7 mouse cellular contexts compared by ENCODE assay signal in the genomic region with DNA sequence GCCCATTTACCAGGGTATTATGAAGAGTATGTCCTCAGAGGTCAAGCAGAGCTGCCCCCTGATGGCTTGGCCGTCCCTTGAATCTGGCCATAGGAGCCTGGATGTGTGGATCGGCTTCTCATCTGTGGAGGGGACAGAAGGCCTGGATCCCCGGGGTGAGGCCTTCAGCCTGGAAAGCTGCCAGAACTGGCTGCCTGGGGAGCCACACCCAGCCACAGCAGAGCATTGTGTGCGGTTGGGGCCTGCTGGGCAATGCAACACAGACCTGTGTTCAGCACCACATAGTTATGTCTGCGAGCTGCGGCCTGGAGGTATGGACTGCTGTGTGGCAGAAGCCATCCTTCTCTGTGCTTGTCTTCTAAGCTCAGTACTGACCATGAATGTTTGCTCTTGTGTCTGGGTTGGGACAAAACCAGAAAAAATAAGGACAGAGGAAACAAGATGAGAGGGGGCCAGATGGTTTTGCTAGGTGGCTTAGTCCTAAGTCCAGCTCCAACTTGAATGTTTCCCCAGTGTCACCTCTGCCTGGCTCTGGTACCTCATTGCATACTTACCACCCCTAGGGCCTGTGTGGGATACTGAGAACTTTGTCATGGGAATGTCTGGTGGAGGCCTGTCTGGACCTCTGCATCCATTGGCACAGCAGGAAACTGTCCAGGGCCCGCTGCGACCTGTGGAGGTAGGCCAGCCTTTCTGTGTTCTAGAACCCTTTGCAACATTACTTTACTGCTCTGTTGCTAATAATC. TPM values are rescaled to one million over a fixed set of nuclear protein-coding genes. Genes with fewer than 3 reads are reported as not detected.
A peak's percentile ranks its signal among the peaks of the same experiment; 100 is the strongest.
DNase-seq lines count a peak whose midpoint lies in the region; ATAC-seq lines count a peak whose summit lies in the region.

No protein-coding gene starts in this region.

- WGBS in liver, embryonic 16.5 days (ENCODE audit: insufficient replicate concordance), result 43% methylated on average over 8 of the region's 8 CpGs

- H3K4me3 ChIP-seq in liver, embryonic 16.5 days (ENCODE audit: low read depth, low read length), result no peak overlapping the region

- peaks cover 13% of the 10 kb centered on the region for H3K4me1 ChIP-seq in liver, embryonic 16.5 days (ENCODE audit: control insufficient read depth, low read depth, low read length)

- peak; percentile 68; the same call in 1 of the 2 replicates for ATAC-seq in liver, embryonic 16.5 days (ENCODE audit: low read depth)

- DNase-seq in urinary bladder, postnatal 14 days (ENCODE audit: low spot score), result peak; percentile 72
- no peak for DNase-seq in urinary bladder, postnatal 10 days (ENCODE audit: low spot score)
- DNase-seq in heart, adult 8-10 months (ENCODE audit: low spot score), result peak; percentile 42
- DNase-seq in natural killer cell, adult 2 months (ENCODE audit: low spot score in 2 of 2), result no peak
- DNase-seq in right cerebral cortex, adult 2 months (ENCODE audit: low spot score in 2 of 2), result no peak
- DNase-seq in right cerebral cortex, postnatal 36 days (ENCODE audit: low spot score in 2 of 2), result no peak

- H3K9ac ChIP-seq in liver, embryonic 16.5 days (ENCODE audit: low read depth, low read length), result peak overlapping the region; percentile 35; the same call in 1 of the 2 replicates

- H3K27ac ChIP-seq in liver, embryonic 16.5 days (ENCODE audit: low read length), result no peak overlapping the region

- H3K4me2 ChIP-seq in liver, embryonic 16.5 days (ENCODE audit: low read depth, low read length), result no peak overlapping the region

- no peaks in the 10 kb centered on the region for H3K27me3 ChIP-seq in liver, embryonic 16.5 days (ENCODE audit: control insufficient read depth, insufficient read depth, low read depth, low read length)

- H3K9me3 ChIP-seq in liver, embryonic 16.5 days (replicated peaks; ENCODE audit: control insufficient read depth, low read length), result no peaks in the 10 kb centered on the region

- H3K36me3 ChIP-seq in liver, embryonic 16.5 days (ENCODE audit: control insufficient read depth, insufficient read depth), result peaks cover 2% of the 10 kb centered on the region; the same call in 1 of the 2 replicates

RNA-seq across cellular contexts. Expression of a gene that starts 17.6 kb away (rescaled TPM):
- total RNA-seq in heart, adult 8-10 months (2022), result 10 to 100 TPM; 27.8 to 43.0 (median 34.9) TPM
- 2.7 and 4.0 TPM in 2 replicates for polyA plus RNA-seq in liver, embryonic 16.5 days (2015; fragmentation: Nextera tagmentation; extraction: Ambion mirVana)

RNA-seq across cellular contexts. Expression of a gene that starts 33.2 kb away (rescaled TPM):
- total RNA-seq in heart, adult 8-10 months (2022), result under 1 TPM in 3 of 4 experiments, not detected in 1; 0.23 to 0.50 (median 0.25) TPM
- 0.46 and 0.87 TPM in 2 replicates for polyA plus RNA-seq in liver, embryonic 16.5 days (2015; fragmentation: Nextera tagmentation; extraction: Ambion mirVana)

RNA-seq across cellular contexts. Expression of a gene that starts 39.5 kb away (rescaled TPM):
- total RNA-seq in heart, adult 8-10 months (2022), result 10 to 100 TPM; 37.0 to 50.9 (median 42.7) TPM
- 28.5 and 29.6 TPM in 2 replicates for polyA plus RNA-seq in liver, embryonic 16.5 days (2015; fragmentation: Nextera tagmentation; extraction: Ambion mirVana)

Comparison
In these comparisons a context has a peak if more than half of its experiments do, and no peak if none do; other contexts are left out.
1. DNase-seq: peak in urinary bladder, postnatal 14 days (single experiment) and heart, adult 8-10 months (single experiment); none in urinary bladder, postnatal 10 days (single experiment), natural killer cell, adult 2 months (0 of 2), right cerebral cortex, adult 2 months (0 of 2) and right cerebral cortex, postnatal 36 days (0 of 2).